Mouse (Mus musculus) liver, postnatal 0 days (tissue): ENCODE measurements around the gene F3. TPM values are rescaled to one million over a fixed set of nuclear protein-coding genes. Genes with fewer than 3 reads are reported as not detected.

Experiments used
- ATAC-seq: fragments of 200-750 bp; cut with Nextera tagmentation; 2 replicates; pipeline ENCODE4 v1.8.0; 2017; ENCODE audit warnings: mild to moderate bottlenecking, moderate library complexity
- DNase-seq: peaks from one replicate; pipeline ENCODE4 v3.0.0-alpha.2; 2016
- H3K27ac ChIP-seq: fragments of 300-500 bp; sonication (generic); 2 replicates; pipeline ENCODE4 v1.5.1; 2014; ENCODE audit warnings: antibody characterized with exemption, moderate library complexity, mild to moderate bottlenecking, low read depth
- H3K27me3 ChIP-seq: fragments of 300-500 bp; sonication (generic); 2 replicates; pipeline ENCODE4 v1.6.1; 2014; ENCODE audit warnings: low read length, control low read depth, mixed read lengths; ENCODE audit not compliant: insufficient read depth
- H3K36me3 ChIP-seq: fragments of 300-500 bp; sonication (generic); replicated peaks from 2 replicates; pipeline ENCODE4 v1.6.1; 2014; ENCODE audit warnings: mild to moderate bottlenecking, control low read depth, low read length, moderate library complexity, mixed read lengths; ENCODE audit not compliant: insufficient read depth
- H3K4me1 ChIP-seq: fragments of 300-500 bp; sonication (generic); 2 replicates; pipeline ENCODE4 v1.6.1; 2014; ENCODE audit warnings: antibody characterized with exemption, mild to moderate bottlenecking, control low read depth; ENCODE audit not compliant: insufficient read depth
- H3K4me2 ChIP-seq: fragments of 300-500 bp; sonication (generic); 2 replicates; pipeline ENCODE4 v1.6.1; 2014; ENCODE audit warnings: low read depth, mild to moderate bottlenecking, low read length, moderate library complexity, mixed read lengths
- H3K4me3 ChIP-seq: fragments of 300-500 bp; sonication (generic); 2 replicates; pipeline ENCODE4 v1.5.1; 2014; ENCODE audit warnings: low read depth, low read length
- H3K9ac ChIP-seq: fragments of 300-500 bp; sonication (generic); replicated peaks from 2 replicates; pipeline ENCODE4 v1.6.1; 2014; ENCODE audit warnings: mild to moderate bottlenecking, moderate library complexity
- H3K9me3 ChIP-seq: fragments of 300-500 bp; sonication (generic); 2 replicates; pipeline ENCODE4 v1.6.1; 2016; ENCODE audit warnings: mild to moderate bottlenecking, control low read depth, low read length, mixed read lengths
- CTCF ChIP-seq: sonication (generic); IDR thresholded peaks from 2 replicates; pipeline ENCODE4 v1.5.1; 2016; ENCODE audit warnings: antibody characterized with exemption, low read depth
- EP300 ChIP-seq: IDR thresholded peaks from 2 replicates; pipeline ENCODE4 v1.6.1; 2016; ENCODE audit warnings: antibody characterized with exemption, low read depth, mild to moderate bottlenecking
- WGBS: fragments of 180-500 bp; shearing (Covaris S2); extraction: QIAGEN DNeasy Blood & Tissue Kit; methylation state at CpG from one replicate; pipeline ENCODE4 v1.1.7; 2014; ENCODE audit not compliant: insufficient replicate concordance; 5-methylcytosine and 5-hydroxymethylcytosine counted together
- polyA plus RNA-seq: library from polyadenylated mRNA; unstranded; fragments of >200 nt; fragmentation: Nextera tagmentation; extraction: Ambion mirVana; gene quantifications from 2 replicates; pipeline ENCODE4 v1.2.1, GENCODE M21; 2015

F3 gene
- polyA plus RNA-seq, 1 experiment from 2014 or later = 1.3 TPM

GRCm38 (mm10) chr3:121718679-121719078, 4.7 kb upstream of the F3 start:
- Histone ChIP-seq H3K27ac (no peak overlapping the region), H3K4me3 (no peak overlapping the region), H3K27me3 (0 out of 2 replicates have a peak, but pooled peaks cover under 1% of the 10 kb centered on the region), H3K9ac (no peak overlapping the region), H3K36me3 (no peaks in the 10 kb centered on the region), H3K4me1 (peaks cover 13% of the 10 kb centered on the region), H3K9me3 (no peaks in the 10 kb centered on the region), H3K4me2 (no peak overlapping the region)
- WGBS = 84% methylated on average over 8 of the region's 8 CpGs
- no peak for TF ChIP-seq CTCF
- no peak for TF ChIP-seq EP300
- DNase-seq (no peak), ATAC-seq (no peak)

- no peak for TF ChIP-seq CTCF
- no peak for TF ChIP-seq EP300
- Histone ChIP-seq H3K27me3 (peaks cover 10% of the 10 kb centered on the region; the same call in 1 of the 2 replicates), H3K9me3 (no peaks in the 10 kb centered on the region), H3K4me2 (no peak overlapping the region), H3K4me1 (peaks cover 19% of the 10 kb centered on the region), H3K36me3 (no peaks in the 10 kb centered on the region), H3K4me3 (no peak overlapping the region), H3K27ac (no peak overlapping the region), H3K9ac (no peak overlapping the region)
- DNase-seq (no peak), ATAC-seq (no peak)
- WGBS = 66% methylated on average over 3 of the region's 3 CpGs
These were observed 3.6 kb upstream of the F3 start for GRCm38 (mm10) chr3:121719701-121720100.

GRCm38 (mm10) chr3:121720801-121721690, 2.3 kb upstream of the F3 start:
- DNase-seq (no peak), ATAC-seq (no peak)
- Histone ChIP-seq H3K27ac (no peak overlapping the region), H3K27me3 (peaks cover 10% of the 10 kb centered on the region; the same call in 1 of the 2 replicates), H3K9me3 (no peaks in the 10 kb centered on the region), H3K4me3 (no peak overlapping the region), H3K4me1 (peaks cover 19% of the 10 kb centered on the region), H3K4me2 (peak overlapping the region; percentile 52), H3K36me3 (no peaks in the 10 kb centered on the region), H3K9ac (no peak overlapping the region)
- whole genome bisulfite sequencing = 38% methylated on average over 14 of the region's 14 CpGs
- TF ChIP-seq CTCF (no peak), EP300 (no peak)

DNA sequence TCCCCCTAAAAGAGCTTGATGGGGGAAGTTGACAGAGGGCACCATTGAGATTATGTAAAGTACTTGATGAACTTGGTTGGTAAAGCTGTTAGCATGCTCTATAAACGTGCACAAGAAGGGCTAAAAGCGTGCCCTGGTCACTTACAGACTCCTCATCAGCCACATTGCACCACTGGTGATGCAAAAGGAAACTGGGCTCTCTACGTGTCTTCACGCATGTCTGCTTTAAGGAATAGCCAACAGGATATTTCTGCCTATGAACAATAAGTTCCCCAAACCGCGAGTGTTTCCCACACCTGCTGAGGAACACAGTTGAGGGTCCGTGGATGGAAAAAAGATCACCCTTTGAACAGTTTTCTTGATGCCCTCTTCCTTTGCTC, 1.7 kb upstream of the F3 start:
- WGBS = 40% methylated on average over 7 of the region's 7 CpGs
- H3K9me3 ChIP-seq = no peaks in the 10 kb centered on the region
- no peak overlapping the region for H3K9ac ChIP-seq
- H3K4me1 ChIP-seq = peaks cover 19% of the 10 kb centered on the region
- ATAC-seq (no peak), DNase-seq (no peak)
- H3K36me3 ChIP-seq = no peaks in the 10 kb centered on the region
- no peak overlapping the region for H3K27ac ChIP-seq
- TF ChIP-seq EP300 (no peak), CTCF (no peak)
- H3K4me2 ChIP-seq = peak overlapping the region; percentile 52
- H3K27me3 ChIP-seq = peaks cover 10% of the 10 kb centered on the region; the same call in 1 of the 2 replicates
- no peak overlapping the region for H3K4me3 ChIP-seq

DNA sequence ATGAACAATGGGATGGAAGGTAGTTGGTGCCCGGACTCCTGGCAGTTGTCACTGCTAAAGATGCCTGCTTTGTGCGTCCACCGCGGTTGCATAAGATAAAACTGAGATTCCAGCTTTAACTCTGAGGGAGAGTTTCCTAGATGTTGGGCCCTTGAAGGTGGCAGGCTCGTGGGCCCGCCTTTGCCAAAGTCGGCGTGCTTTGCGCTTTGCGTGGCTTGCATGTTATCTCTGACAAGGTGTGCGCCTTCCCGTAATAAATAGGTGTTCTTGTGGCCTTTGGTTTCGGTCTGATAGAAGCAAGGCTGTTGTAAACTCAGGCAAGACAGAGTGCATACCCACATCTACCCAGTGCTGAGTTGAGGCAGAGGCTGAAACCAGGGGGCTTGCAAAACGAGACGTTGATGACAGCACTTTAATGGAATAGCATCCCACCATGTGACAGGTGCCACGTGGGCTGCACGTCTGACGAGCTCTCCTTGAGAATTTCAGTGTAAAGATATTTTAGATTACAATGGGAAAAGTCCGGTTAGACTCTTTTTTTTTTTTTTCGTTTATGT, 709 bp downstream of the F3 start:
- no peak overlapping the region for H3K27ac ChIP-seq
- H3K36me3 ChIP-seq = no peaks in the 10 kb centered on the region
- peaks cover 10% of the 10 kb centered on the region; the same call in 1 of the 2 replicates for H3K27me3 ChIP-seq
- WGBS = 13% methylated on average over 20 of the region's 20 CpGs
- TF ChIP-seq CTCF (no peak), EP300 (no peak)
- H3K4me3 ChIP-seq = peak overlapping the region; percentile 55
- DNase-seq = no peak
- H3K9me3 ChIP-seq = no peaks in the 10 kb centered on the region
- H3K9ac ChIP-seq = no peak overlapping the region; the same call in 1 of the 2 replicates
- H3K4me2 ChIP-seq = peak overlapping the region; percentile 74
- H3K4me1 ChIP-seq = peaks cover 19% of the 10 kb centered on the region
- ATAC-seq = no peak

DNA sequence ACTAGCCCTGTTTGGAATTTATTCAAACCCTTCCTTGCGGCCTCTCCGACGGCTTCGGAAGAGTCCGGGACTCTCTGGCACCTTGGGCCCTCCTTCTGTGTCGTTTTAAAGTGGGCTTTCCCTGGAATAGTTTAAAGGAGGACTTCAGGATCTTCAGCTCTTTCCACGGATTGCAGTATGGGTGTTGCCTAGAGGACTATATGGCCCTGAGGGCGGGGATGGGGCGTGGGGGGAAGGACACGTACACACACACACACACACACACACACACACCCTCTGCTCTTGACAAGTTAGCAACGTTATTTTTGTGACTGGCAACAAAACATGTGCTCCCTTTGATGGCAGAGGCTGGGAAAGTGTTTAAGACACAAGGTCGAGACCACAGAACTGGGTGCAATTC, 1.2 kb downstream of the F3 start:
- Histone ChIP-seq H3K27me3 (peaks cover 10% of the 10 kb centered on the region; the same call in 1 of the 2 replicates), H3K27ac (no peak overlapping the region), H3K4me2 (no peak overlapping the region), H3K36me3 (no peaks in the 10 kb centered on the region), H3K4me3 (no peak overlapping the region), H3K9me3 (no peaks in the 10 kb centered on the region), H3K9ac (no peak overlapping the region), H3K4me1 (peaks cover 19% of the 10 kb centered on the region)
- no peak for DNase-seq
- TF ChIP-seq EP300 (no peak), CTCF (no peak)
- ATAC-seq = no peak
- WGBS = 50% methylated on average over 12 of the region's 12 CpGs
